Mouse (Mus musculus) lung, postnatal 0 days (tissue): ENCODE data around the gene Rnase10. TPM values are rescaled to one million over a fixed set of nuclear protein-coding genes. Genes with fewer than 3 reads are reported as not detected.

Source experiments
- ATAC-seq: fragments of 200-750 bp; cut with Nextera tagmentation; 2 replicates; pipeline ENCODE4 v1.8.0; 2017; ENCODE audit warnings: moderate library complexity
- DNase-seq: peaks from one replicate; pipeline ENCODE4 v3.0.0-alpha.2; 2016; ENCODE audit warnings: low spot score
- H3K27ac ChIP-seq: fragments of 300-500 bp; sonication (generic); 2 replicates; pipeline ENCODE4 v1.5.1; 2014; ENCODE audit warnings: antibody characterized with exemption, mild to moderate bottlenecking, low read length, mixed read lengths
- H3K27me3 ChIP-seq: fragments of 300-500 bp; sonication (generic); replicated peaks from 2 replicates; pipeline ENCODE4 v1.6.1; 2014; ENCODE audit warnings: low read length, mixed read lengths; ENCODE audit not compliant: insufficient read depth
- H3K36me3 ChIP-seq: fragments of 300-500 bp; sonication (generic); 2 replicates; pipeline ENCODE4 v1.6.1; 2014; ENCODE audit warnings: low read length, mixed read lengths; ENCODE audit not compliant: insufficient read depth
- H3K4me1 ChIP-seq: fragments of 300-500 bp; sonication (generic); 2 replicates; pipeline ENCODE4 v1.6.1; 2014; ENCODE audit warnings: antibody characterized with exemption, low read depth, low read length, mixed read lengths; ENCODE audit not compliant: insufficient read depth
- H3K4me2 ChIP-seq: fragments of 300-500 bp; sonication (generic); replicated peaks from 2 replicates; pipeline ENCODE4 v1.6.1; 2014; ENCODE audit warnings: low read depth, mild to moderate bottlenecking, low read length, moderate library complexity, mixed read lengths
- H3K4me3 ChIP-seq: fragments of 300-500 bp; sonication (generic); 2 replicates; pipeline ENCODE4 v1.5.1; 2014; ENCODE audit warnings: low read depth, low read length
- H3K9ac ChIP-seq: fragments of 300-500 bp; sonication (generic); replicated peaks from 2 replicates; pipeline ENCODE4 v1.6.1; 2014; ENCODE audit warnings: low read depth, mild to moderate bottlenecking
- H3K9me3 ChIP-seq: fragments of 300-500 bp; sonication (generic); 2 replicates; pipeline ENCODE4 v1.6.1; 2016; ENCODE audit warnings: low read length, mixed read lengths
- CTCF ChIP-seq: IDR thresholded peaks from 2 replicates; pipeline ENCODE4 v1.5.1; 2016; ENCODE audit warnings: antibody characterized with exemption, mild to moderate bottlenecking
- EP300 ChIP-seq: IDR thresholded peaks from 2 replicates; pipeline ENCODE4 v1.6.1; 2016; ENCODE audit warnings: antibody characterized with exemption, mild to moderate bottlenecking, control low read depth
- WGBS: fragments of 180-500 bp; shearing (Covaris S2); extraction: QIAGEN DNeasy Blood & Tissue Kit; methylation state at CpG from one replicate; pipeline ENCODE4 v1.1.7; 2014; 5-methylcytosine and 5-hydroxymethylcytosine counted together
- polyA plus RNA-seq: library from polyadenylated mRNA; unstranded; fragments of >200 nt; fragmentation: Nextera tagmentation; extraction: Ambion mirVana; gene quantifications from 2 replicates; pipeline ENCODE4 v1.2.1, GENCODE M21; 2015

Rnase10 gene
- polyA plus RNA-seq, 1 experiment from 2014 or later, result 0.14 TPM

GRCm38 (mm10) chr14:50981207-50981606 lies 26.3 kb upstream of the Rnase10 start:
- no peak overlapping the region for H3K9ac ChIP-seq
- 29% methylated on average over 2 of the region's 2 CpGs for WGBS
- no peak overlapping the region for H3K27ac ChIP-seq
- no peak overlapping the region for H3K4me3 ChIP-seq
- H3K9me3 ChIP-seq, result no peaks in the 10 kb centered on the region
- no peaks in the 10 kb centered on the region for H3K36me3 ChIP-seq
- no peak for DNase-seq
- no peak for TF ChIP-seq CTCF
- H3K4me1 ChIP-seq, result no peaks in the 10 kb centered on the region
- no peak for ATAC-seq
- H3K27me3 ChIP-seq, result no peaks in the 10 kb centered on the region
- H3K4me2 ChIP-seq, result no peak overlapping the region

DNA sequence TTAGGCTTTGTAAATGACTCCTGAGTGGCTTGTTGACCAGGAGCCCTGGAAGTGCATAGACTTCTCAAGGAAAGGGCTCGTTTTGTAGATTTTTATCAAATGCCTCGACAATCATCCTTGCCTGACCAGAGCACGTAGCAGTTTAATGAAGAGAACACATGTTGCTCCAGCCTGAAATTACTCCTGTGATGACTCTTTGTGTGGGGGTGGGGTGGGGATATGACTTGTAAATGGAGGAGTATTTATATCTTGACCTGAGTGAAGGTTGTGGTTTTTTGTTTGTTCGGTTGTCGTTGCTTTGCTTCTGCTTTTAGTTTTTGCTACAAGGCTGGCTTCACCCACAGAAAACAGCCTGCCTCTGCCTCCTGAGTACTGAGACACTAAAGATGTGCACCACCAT lies 25.7 kb upstream of the Rnase10 start:
- H3K4me3 ChIP-seq, result no peak overlapping the region
- no peaks in the 10 kb centered on the region for H3K36me3 ChIP-seq
- WGBS, result 54% methylated on average over 5 of the region's 5 CpGs
- no peak overlapping the region for H3K27ac ChIP-seq
- H3K4me2 ChIP-seq, result no peak overlapping the region
- DNase-seq, result no peak
- no peaks in the 10 kb centered on the region for H3K4me1 ChIP-seq
- H3K27me3 ChIP-seq, result no peaks in the 10 kb centered on the region
- ATAC-seq, result no peak
- no peaks in the 10 kb centered on the region for H3K9me3 ChIP-seq
- no peak overlapping the region for H3K9ac ChIP-seq
- no peak for TF ChIP-seq EP300
- no peak for TF ChIP-seq CTCF

DNA sequence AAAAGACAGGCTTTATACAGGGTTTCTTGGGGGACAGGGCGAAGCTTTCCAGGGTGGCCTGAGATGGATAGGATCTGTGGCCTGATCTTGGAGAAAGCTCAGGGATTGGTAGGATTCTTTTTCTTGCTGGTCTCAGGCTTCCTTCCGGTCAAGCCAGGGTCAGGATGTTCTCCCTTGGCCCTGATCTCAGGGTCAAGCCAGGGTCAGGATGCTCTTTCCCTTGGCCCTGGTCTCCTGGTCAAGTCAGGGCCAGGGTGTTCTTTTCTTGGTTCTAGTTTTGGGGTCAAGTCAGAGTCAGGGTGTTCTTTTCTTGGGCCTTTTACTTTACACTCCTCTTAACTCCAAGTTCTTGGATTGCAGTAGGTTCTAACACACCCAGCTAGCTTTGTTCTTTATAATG lies 19.9 kb upstream of the Rnase10 start:
- ATAC-seq (no peak), DNase-seq (no peak)
- Histone ChIP-seq H3K4me1 (no peaks in the 10 kb centered on the region), H3K27ac (no peak overlapping the region), H3K9me3 (no peaks in the 10 kb centered on the region), H3K9ac (no peak overlapping the region), H3K36me3 (no peaks in the 10 kb centered on the region), H3K4me2 (no peak overlapping the region), H3K27me3 (no peaks in the 10 kb centered on the region), H3K4me3 (no peak overlapping the region)
- TF ChIP-seq EP300 (no peak), CTCF (no peak)
- WGBS, result 77% methylated on average over 2 of the region's 2 CpGs

DNA sequence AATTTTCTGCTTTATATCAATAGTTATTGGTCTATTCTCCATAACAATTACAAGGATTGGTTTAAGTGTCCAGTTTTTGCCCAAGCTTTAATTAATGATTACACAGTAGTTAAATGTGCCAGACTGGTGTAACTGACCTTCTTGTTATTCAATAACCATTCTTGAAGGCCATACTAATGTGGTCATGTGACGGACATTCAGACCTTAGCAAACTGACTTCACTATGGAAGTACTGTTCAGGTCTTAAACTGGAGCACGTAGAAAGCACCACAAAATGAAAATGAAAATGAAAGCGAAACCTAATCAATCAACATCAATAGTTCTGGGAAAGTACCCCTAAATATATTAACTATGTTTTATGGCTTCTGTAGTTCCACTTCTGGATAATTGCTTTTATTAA lies 16.5 kb upstream of the Rnase10 start:
- no peaks in the 10 kb centered on the region for H3K36me3 ChIP-seq

DNA sequence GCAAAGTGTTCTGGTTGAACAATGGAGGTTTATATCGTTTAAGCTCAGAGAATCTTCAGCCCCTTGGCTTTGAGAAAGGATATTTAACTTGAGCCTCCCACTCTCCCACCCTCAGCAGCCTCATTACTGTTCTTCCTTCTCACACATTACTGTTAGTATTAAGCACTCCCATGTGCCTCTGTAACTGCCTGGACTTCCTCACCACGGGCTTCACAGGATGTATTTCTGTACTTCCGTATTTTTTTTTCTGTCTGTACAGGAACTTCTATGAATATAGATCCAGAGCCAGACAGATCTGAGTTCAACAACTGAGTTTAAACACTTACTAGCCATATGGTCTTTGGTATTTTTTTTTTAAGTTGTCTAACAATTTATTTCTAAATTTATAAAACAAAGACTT lies 10.5 kb upstream of the Rnase10 start:
- DNase-seq (peak; percentile 37), ATAC-seq (no peak)
- H3K27me3 ChIP-seq, result no peaks in the 10 kb centered on the region
- no peak overlapping the region for H3K9ac ChIP-seq
- no peaks in the 10 kb centered on the region for H3K9me3 ChIP-seq
- no peak overlapping the region for H3K4me3 ChIP-seq
- WGBS, result 47% methylated on average over 3 of the region's 3 CpGs
- H3K36me3 ChIP-seq, result no peaks in the 10 kb centered on the region
- TF ChIP-seq CTCF, result no peak
- no peak for TF ChIP-seq EP300
- H3K4me2 ChIP-seq, result no peak overlapping the region
- no peak overlapping the region for H3K27ac ChIP-seq
- H3K4me1 ChIP-seq, result no peaks in the 10 kb centered on the region

More for the DNA sequence above, 16.5 kb upstream of the Rnase10 start:
- H3K4me1 ChIP-seq, result no peaks in the 10 kb centered on the region
- no peak for TF ChIP-seq CTCF
- no peak for TF ChIP-seq EP300
- no peaks in the 10 kb centered on the region for H3K27me3 ChIP-seq
- no peak overlapping the region for H3K9ac ChIP-seq
- 63% methylated on average over 3 of the region's 3 CpGs for WGBS
- no peak for DNase-seq
- no peaks in the 10 kb centered on the region for H3K9me3 ChIP-seq
- ATAC-seq, result no peak
- no peak overlapping the region for H3K27ac ChIP-seq
- H3K4me2 ChIP-seq, result no peak overlapping the region
- no peak overlapping the region for H3K4me3 ChIP-seq

- no peak overlapping the region for H3K4me2 ChIP-seq
- H3K9me3 ChIP-seq, result no peaks in the 10 kb centered on the region
- H3K36me3 ChIP-seq, result no peaks in the 10 kb centered on the region
- TF ChIP-seq CTCF, result no peak
- peak; percentile 92 for TF ChIP-seq EP300
- H3K27me3 ChIP-seq, result no peaks in the 10 kb centered on the region
- H3K9ac ChIP-seq, result no peak overlapping the region
- peak; percentile 71 for ATAC-seq
- WGBS, result 35% methylated on average over 2 of the region's 2 CpGs
- H3K4me3 ChIP-seq, result no peak overlapping the region
- H3K4me1 ChIP-seq, result no peaks in the 10 kb centered on the region
- peak overlapping the region; percentile 38; the same call in 1 of the 2 replicates for H3K27ac ChIP-seq
- peak; percentile 64 for DNase-seq
Observed at GRCm38 (mm10) chr14:50997999-50998666, 9.4 kb upstream of the Rnase10 start.
